Mouse (Mus musculus) forebrain, embryonic 15.5 days (tissue): ENCODE data around the gene Sox5. TPM values are rescaled to one million over a fixed set of nuclear protein-coding genes. Genes with fewer than 3 reads are reported as not detected.
A peak's percentile ranks its signal among the peaks of the same experiment; 100 is the strongest.

Experiments used
- ATAC-seq: fragments of 200-750 bp; cut with Nextera tagmentation; replicated peaks from 2 replicates; pipeline ENCODE4 v1.8.0; 2017; ENCODE audit warnings: mild to moderate bottlenecking, moderate TSS enrichment, moderate library complexity
- H3K27ac ChIP-seq: fragments of 300-500 bp; sonication (generic); replicated peaks from 2 replicates; pipeline ENCODE4 v1.5.1; 2015; ENCODE audit warnings: mild to moderate bottlenecking, inconsistent platforms
- H3K27me3 ChIP-seq: fragments of 300-500 bp; sonication (generic); 2 replicates; pipeline ENCODE4 v1.6.1; 2015; ENCODE audit warnings: inconsistent platforms
- H3K36me3 ChIP-seq: fragments of 300-500 bp; sonication (generic); 2 replicates; pipeline ENCODE4 v1.6.1; 2015; ENCODE audit warnings: mild to moderate bottlenecking, inconsistent platforms
- H3K4me1 ChIP-seq: fragments of 300-500 bp; sonication (generic); 2 replicates; pipeline ENCODE4 v1.6.1; 2015; ENCODE audit warnings: inconsistent platforms
- H3K4me2 ChIP-seq: fragments of 300-500 bp; sonication (generic); replicated peaks from 2 replicates; pipeline ENCODE4 v1.6.1; 2015; ENCODE audit warnings: mild to moderate bottlenecking, inconsistent platforms
- H3K4me3 ChIP-seq: fragments of 300-500 bp; sonication (generic); 2 replicates; pipeline ENCODE4 v1.5.1; 2015; ENCODE audit warnings: mild to moderate bottlenecking, inconsistent platforms
- H3K9ac ChIP-seq: fragments of 300-500 bp; sonication (generic); replicated peaks from 2 replicates; pipeline ENCODE4 v1.6.1; 2015; ENCODE audit warnings: mild to moderate bottlenecking, inconsistent platforms
- H3K9me3 ChIP-seq: fragments of 300-500 bp; sonication (generic); 2 replicates; pipeline ENCODE4 v1.6.1; 2016; ENCODE audit warnings: inconsistent platforms
- WGBS: fragments of 180-500 bp; shearing (Covaris S2); methylation state at CpG from one replicate; pipeline ENCODE4 v1.1.7; 2015; ENCODE audit warnings: mixed read lengths; 5-methylcytosine and 5-hydroxymethylcytosine counted together
- polyA plus RNA-seq: library from polyadenylated mRNA; unstranded; fragments of >200 nt; fragmentation: Nextera tagmentation; extraction: Ambion mirVana; gene quantifications from 2 replicates; pipeline ENCODE4 v1.2.1, GENCODE M21; 2015

Gene Sox5
- polyA plus RNA-seq, 1 experiment from 2014 or later: 239 TPM

DNA sequence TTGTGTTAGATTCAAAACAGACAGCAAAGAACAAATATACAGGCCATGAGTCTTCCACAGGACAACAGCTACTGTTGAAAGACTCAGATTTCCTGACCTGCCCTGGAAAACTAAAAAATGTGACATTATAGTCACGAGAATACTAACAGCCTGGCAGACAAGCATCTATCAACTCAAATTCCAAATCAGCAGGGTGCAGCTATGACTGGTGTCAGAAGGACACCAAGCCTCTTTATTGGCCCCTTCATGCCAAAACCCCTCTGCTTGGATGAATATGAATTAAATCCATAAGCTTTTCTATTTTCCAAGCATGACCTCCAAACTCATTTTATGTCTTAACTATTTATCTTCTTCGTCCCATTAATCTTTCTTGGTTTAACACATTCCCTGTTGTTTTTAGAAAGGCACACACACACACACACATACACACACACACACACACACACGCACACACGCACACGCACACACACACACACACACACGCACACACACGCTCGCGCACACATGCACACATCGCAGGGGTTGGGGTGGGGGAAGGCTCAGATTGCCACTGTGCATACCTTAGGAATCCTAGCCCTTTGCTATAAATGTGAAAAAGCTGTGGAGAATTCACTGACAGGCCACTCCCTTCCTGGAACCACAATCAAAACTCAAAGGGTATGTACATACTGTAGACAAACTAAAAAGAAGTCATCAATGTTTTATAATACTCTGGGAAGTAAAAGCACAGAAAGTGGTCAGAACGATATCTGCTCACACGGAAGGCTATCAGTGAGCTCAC, 612.9 kb downstream of the Sox5 start:
- H3K4me2 ChIP-seq: no peak overlapping the region
- H3K4me3 ChIP-seq: no peak overlapping the region
- H3K4me1 ChIP-seq: peaks cover 43% of the 10 kb centered on the region
- no peak overlapping the region for H3K27ac ChIP-seq
- WGBS: 77% methylated on average over 12 of the region's 12 CpGs
- H3K36me3 ChIP-seq: no peaks in the 10 kb centered on the region
- ATAC-seq: no peak
- no peak overlapping the region for H3K9ac ChIP-seq
- no peaks in the 10 kb centered on the region for H3K27me3 ChIP-seq
- H3K9me3 ChIP-seq: no peaks in the 10 kb centered on the region

DNA sequence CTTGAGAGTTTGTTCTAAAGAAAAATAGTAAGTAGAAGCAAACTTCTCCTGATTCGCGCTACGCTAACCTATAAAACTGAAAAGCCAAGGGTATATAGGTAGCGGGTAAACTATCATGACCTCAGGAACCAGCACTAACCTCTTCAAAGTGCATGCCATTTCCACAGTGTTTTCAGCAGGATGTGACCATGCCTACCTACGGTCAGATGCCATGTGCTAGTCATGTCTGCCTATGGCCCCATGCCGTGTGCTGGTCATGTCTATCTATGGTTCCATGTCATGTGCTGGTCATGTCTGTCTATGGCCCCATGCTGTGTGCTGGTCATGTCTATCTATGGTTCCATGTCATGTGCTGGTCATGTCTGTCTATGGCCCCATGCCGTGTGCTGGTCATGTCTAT, 614.7 kb downstream of the Sox5 start:
- 97% methylated on average over 7 of the region's 7 CpGs for WGBS
- Histone ChIP-seq H3K27ac (no peak overlapping the region), H3K4me3 (no peak overlapping the region), H3K9me3 (no peaks in the 10 kb centered on the region), H3K27me3 (no peaks in the 10 kb centered on the region), H3K9ac (no peak overlapping the region), H3K4me2 (no peak overlapping the region), H3K36me3 (no peaks in the 10 kb centered on the region), H3K4me1 (peaks cover 43% of the 10 kb centered on the region)
- ATAC-seq: no peak

DNA sequence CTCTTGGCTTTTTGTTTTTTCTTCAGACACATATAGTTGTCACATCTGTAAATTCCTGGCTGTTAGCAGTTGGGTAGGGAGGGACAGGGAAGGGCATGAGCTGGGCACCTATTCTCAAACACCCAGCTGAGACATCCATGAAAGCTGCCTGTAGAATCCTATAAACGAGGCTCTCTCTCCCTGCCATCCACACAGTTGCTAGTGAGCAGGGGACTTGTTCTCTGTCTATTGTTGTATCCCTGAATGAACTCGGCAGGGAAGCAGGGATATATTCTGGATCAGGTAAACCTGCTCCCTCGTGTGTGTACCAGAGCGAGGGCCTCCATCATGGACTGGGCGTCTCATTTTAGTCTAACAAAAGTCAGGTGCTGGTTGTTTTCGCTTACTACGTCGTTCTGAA, 615.1 kb downstream of the Sox5 start:
- Histone ChIP-seq H3K27ac (peak overlapping the region; percentile 58; the same call in 1 of the 2 replicates), H3K4me1 (peaks cover 43% of the 10 kb centered on the region), H3K9me3 (no peaks in the 10 kb centered on the region), H3K9ac (0 out of 2 replicates have a peak overlapping the region, but pooled peaks have one; percentile 13), H3K27me3 (no peaks in the 10 kb centered on the region), H3K4me2 (no peak overlapping the region), H3K4me3 (no peak overlapping the region), H3K36me3 (no peaks in the 10 kb centered on the region)
- ATAC-seq: no peak
- 40% methylated on average over 8 of the region's 8 CpGs for WGBS

DNA sequence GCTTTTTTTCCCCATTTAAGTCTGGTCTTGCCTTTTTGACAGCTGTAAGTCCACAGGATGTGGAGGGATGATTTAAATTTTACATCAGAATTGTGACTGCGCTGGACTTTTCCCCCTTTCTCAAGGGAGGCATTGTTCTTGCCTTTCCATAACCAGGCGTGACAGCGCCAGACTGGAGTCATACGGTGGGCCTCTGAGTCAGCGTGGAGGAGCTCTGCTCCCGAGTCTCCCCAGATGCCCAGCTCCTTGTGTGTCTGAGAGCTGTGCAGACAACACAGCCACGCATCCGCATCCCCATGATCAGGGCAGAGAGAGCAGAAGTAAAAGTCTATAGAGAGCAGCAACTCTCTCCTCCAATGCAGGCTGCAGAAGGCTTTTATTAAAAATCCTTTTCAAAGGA, 615.7 kb downstream of the Sox5 start:
- 0 out of 2 replicates have a peak overlapping the region, but pooled peaks have one; percentile 7 for H3K4me2 ChIP-seq
- H3K27ac ChIP-seq: peak overlapping the region; percentile 58
- H3K36me3 ChIP-seq: no peaks in the 10 kb centered on the region
- H3K4me3 ChIP-seq: no peak overlapping the region
- H3K9ac ChIP-seq: peak overlapping the region; percentile 13; the same call in 1 of the 2 replicates
- H3K27me3 ChIP-seq: no peaks in the 10 kb centered on the region
- peak; percentile 69 for ATAC-seq
- no peaks in the 10 kb centered on the region for H3K9me3 ChIP-seq
- 9% methylated on average over 8 of the region's 8 CpGs for whole genome bisulfite sequencing
- peaks cover 43% of the 10 kb centered on the region for H3K4me1 ChIP-seq

DNA sequence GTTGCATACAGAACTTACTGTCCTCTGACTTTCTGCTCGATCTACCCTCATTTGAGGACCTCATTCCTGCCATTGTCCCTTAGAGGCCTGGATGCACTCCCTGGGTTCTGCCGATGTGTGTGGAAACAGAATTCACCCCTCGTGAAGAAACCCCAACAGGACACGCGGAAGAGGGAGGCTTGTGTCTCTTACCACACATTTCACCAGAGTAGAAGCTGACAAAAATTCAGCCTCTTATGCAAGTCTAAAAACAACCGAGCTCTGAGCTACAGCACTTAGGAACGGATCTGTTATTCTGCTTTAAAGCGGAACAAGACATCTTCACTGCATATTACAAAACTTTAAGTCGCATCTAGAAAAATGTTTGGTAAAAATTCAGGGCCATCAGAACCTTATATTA, 618.3 kb downstream of the Sox5 start:
- ATAC-seq: no peak
- Histone ChIP-seq H3K9me3 (no peaks in the 10 kb centered on the region), H3K36me3 (no peaks in the 10 kb centered on the region), H3K27me3 (no peaks in the 10 kb centered on the region), H3K4me2 (no peak overlapping the region), H3K9ac (no peak overlapping the region), H3K27ac (no peak overlapping the region), H3K4me3 (no peak overlapping the region), H3K4me1 (peaks cover 21% of the 10 kb centered on the region)
- WGBS: 85% methylated on average over 9 of the region's 9 CpGs

DNA sequence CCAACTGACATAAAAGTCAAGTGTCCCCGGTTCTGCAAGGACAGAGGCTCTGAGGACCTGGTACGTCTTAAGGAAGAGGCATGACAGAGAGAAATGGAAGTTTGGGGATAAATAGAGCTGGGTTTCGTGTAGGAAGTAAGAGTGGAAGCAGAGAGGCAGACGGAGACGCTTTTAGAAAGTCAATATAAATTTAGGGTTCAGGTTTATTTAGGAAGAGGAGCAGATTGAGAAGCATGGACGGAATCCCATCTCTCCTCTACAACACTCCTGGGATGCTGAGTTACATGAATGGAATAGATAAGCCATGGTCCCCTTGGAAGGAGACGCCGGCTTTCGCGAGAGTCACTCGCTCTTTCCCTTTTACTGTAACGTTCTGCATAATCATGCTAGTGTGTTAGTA, 623.1 kb downstream of the Sox5 start:
- Histone ChIP-seq H3K9me3 (no peaks in the 10 kb centered on the region), H3K4me2 (no peak overlapping the region), H3K9ac (no peak overlapping the region), H3K36me3 (no peaks in the 10 kb centered on the region), H3K27ac (no peak overlapping the region), H3K4me1 (peaks cover 27% of the 10 kb centered on the region), H3K4me3 (no peak overlapping the region), H3K27me3 (no peaks in the 10 kb centered on the region)
- 96% methylated on average over 12 of the region's 12 CpGs for WGBS
- no peak for ATAC-seq

DNA sequence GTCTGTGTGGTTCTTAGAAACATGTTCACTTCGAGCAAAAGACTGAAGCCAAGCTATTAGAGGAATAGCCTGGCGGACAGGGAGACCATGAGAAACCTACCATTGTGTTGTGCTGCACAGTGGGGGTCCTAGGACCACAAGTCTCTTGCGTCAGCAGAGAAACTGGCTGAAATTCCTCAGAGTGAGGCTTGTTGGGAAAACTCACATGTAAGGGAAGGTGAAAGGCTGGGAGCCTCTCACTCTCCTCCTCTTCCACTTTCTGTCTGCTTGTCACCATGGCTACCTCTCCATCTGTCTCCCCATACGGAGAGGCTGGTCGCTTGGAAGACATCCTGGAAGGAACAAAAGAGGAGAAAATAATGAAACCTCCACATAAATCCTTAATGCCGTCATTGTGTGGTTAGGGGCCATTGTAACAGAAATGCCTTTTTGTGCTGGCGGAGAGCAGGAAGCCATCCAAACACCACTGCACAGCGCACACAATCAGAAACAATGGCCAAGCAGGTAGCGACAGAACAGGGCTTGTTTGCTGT, 626.8 kb downstream of the Sox5 start:
- peaks cover 8% of the 10 kb centered on the region; the same call in 1 of the 2 replicates for H3K36me3 ChIP-seq
- no peaks in the 10 kb centered on the region for H3K9me3 ChIP-seq
- H3K27me3 ChIP-seq: no peaks in the 10 kb centered on the region
- 0 out of 2 replicates have a peak overlapping the region, but pooled peaks have one; percentile 23 for H3K9ac ChIP-seq
- H3K4me3 ChIP-seq: no peak overlapping the region
- peak overlapping the region; percentile 2 for H3K4me2 ChIP-seq
- peak; percentile 85 for ATAC-seq
- WGBS: 8% methylated on average over 9 of the region's 9 CpGs
- peaks cover 42% of the 10 kb centered on the region for H3K4me1 ChIP-seq
- peak overlapping the region; percentile 90 for H3K27ac ChIP-seq

DNA sequence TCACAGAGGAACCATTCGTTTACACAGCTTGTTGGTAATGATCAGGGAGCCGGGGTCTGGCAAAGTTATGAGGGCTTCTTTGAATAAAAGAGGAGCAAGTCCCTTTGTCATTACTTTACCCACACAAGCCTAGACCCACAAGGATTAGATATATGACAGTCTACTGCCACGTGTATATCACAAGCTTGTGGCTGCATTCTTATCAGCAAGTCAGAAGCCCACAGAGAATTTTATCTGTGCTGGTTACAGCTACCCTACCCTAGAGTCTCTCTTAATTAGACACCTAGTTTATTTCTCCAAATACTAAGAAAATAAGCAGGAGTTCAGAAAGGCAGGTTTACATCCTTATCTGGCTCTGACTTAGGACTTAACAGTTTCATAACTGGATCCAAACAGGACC, 629.8 kb downstream of the Sox5 start:
- Histone ChIP-seq H3K27ac (no peak overlapping the region), H3K4me2 (no peak overlapping the region), H3K4me1 (peaks cover 50% of the 10 kb centered on the region), H3K36me3 (peaks cover 8% of the 10 kb centered on the region; the same call in 1 of the 2 replicates), H3K27me3 (no peaks in the 10 kb centered on the region), H3K9ac (no peak overlapping the region), H3K9me3 (no peaks in the 10 kb centered on the region), H3K4me3 (no peak overlapping the region)
- ATAC-seq: no peak
- WGBS: 24% methylated on average over 3 of the region's 3 CpGs

DNA sequence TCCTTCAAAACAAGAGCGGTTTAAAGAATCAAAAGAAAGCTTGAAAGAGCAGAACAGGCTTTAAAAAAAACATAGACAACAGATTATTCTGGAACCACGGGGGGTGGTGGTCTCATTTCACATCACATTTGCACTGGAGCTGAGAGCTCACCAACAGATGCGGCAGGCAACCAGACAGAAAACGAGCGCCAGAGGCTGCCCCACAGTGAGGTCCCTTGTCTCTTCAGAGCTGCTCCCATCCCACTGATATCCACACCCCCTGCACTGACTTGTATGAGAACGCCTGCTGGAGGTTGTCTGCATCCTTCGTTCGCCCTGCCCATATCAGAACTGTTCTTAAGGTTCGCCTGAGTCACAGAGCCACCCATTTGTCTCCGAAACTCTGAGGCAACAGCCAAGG, 630.7 kb downstream of the Sox5 start:
- H3K4me1 ChIP-seq: peaks cover 47% of the 10 kb centered on the region
- 31% methylated on average over 10 of the region's 10 CpGs for WGBS
- no peaks in the 10 kb centered on the region for H3K27me3 ChIP-seq
- H3K9me3 ChIP-seq: no peaks in the 10 kb centered on the region
- peaks cover 8% of the 10 kb centered on the region; the same call in 1 of the 2 replicates for H3K36me3 ChIP-seq
- H3K27ac ChIP-seq: 0 out of 2 replicates have a peak overlapping the region, but pooled peaks have one; percentile 5
- no peak for ATAC-seq
- no peak overlapping the region for H3K4me3 ChIP-seq
- no peak overlapping the region for H3K4me2 ChIP-seq
- H3K9ac ChIP-seq: no peak overlapping the region

DNA sequence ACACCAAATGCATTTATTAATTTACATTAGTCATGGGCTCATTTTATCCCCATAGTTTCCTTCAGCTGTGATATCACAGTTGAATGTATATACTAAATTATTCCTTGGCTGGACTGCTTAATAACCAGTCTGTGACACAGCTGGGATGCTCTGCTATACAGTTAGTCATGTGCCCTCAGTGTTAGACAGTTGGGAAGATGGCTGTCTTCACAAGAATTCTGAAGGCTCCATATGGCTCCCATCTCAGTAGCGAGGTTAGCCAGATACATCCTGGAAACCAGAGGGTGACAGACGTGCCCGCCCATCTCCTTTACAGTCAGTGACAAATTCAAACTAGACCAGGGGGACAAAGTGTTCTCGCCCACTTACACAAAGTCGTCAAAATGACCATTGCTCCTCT, 644.4 kb downstream of the Sox5 start:
- Histone ChIP-seq H3K9ac (no peak overlapping the region), H3K4me1 (peaks cover 14% of the 10 kb centered on the region; the same call in 1 of the 2 replicates), H3K27me3 (no peaks in the 10 kb centered on the region), H3K36me3 (no peaks in the 10 kb centered on the region), H3K4me2 (no peak overlapping the region), H3K4me3 (no peak overlapping the region), H3K9me3 (no peaks in the 10 kb centered on the region), H3K27ac (peak overlapping the region; percentile 41; the same call in 1 of the 2 replicates)
- peak; percentile 86; the same call in 1 of the 2 replicates for ATAC-seq
- 72% methylated on average over 5 of the region's 5 CpGs for WGBS

DNA sequence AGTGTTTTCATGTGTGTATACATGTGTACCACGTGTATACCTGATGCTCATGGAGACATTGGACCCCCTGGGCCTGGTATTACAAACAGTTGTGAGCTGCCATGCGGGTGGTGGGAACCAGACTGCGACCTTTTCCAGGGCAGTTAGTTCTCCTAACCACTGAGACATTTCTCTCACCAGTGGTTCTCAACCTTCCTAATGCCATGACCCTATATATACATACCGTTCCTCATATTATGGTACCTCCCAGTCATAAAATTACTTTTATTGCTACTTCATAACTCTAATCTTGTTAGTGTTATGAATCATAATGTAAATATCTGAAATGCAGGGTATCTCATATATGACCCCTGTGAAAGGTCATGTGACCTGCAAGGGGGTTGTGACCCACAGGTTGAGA, 644.9 kb downstream of the Sox5 start:
- H3K27me3 ChIP-seq: no peaks in the 10 kb centered on the region
- H3K4me2 ChIP-seq: no peak overlapping the region
- WGBS: 92% methylated on average over 4 of the region's 4 CpGs

DNA sequence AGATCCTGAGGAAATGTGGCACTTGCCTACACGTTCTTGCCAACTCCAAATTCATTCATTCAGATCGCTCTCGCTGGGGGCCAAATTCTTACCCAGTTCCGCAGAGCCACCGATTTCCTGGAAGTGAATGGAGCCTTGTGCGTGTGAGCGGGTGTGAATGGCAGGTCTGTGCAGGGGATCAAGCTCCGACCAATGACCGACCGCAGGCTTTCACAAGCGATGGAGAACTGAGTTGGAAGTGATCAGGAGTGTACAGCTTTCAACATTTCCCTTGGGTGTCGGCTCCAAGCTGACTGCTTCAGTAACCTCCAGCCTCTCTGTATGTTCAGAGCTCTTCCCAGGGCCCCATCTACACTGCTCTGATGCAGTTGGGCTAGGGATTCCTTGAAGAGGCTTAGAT, 651.9 kb downstream of the Sox5 start:
- 88% methylated on average over 12 of the region's 12 CpGs for WGBS
- Histone ChIP-seq H3K9me3 (no peaks in the 10 kb centered on the region), H3K27ac (no peak overlapping the region), H3K36me3 (0 out of 2 replicates have a peak, but pooled peaks cover 3% of the 10 kb centered on the region), H3K4me1 (peaks cover 11% of the 10 kb centered on the region; the same call in 1 of the 2 replicates), H3K9ac (no peak overlapping the region), H3K4me3 (no peak overlapping the region), H3K4me2 (no peak overlapping the region), H3K27me3 (no peaks in the 10 kb centered on the region)
- no peak for ATAC-seq

More for the DNA sequence above, 644.9 kb downstream of the Sox5 start:
- peaks cover 10% of the 10 kb centered on the region; the same call in 1 of the 2 replicates for H3K4me1 ChIP-seq
- no peaks in the 10 kb centered on the region for H3K9me3 ChIP-seq
- H3K27ac ChIP-seq: peak overlapping the region; percentile 41; the same call in 1 of the 2 replicates
- no peak overlapping the region for H3K4me3 ChIP-seq
- H3K9ac ChIP-seq: no peak overlapping the region
- ATAC-seq: 0 out of 2 replicates have a peak, but pooled peaks have one; percentile 26
- H3K36me3 ChIP-seq: no peaks in the 10 kb centered on the region
